Mouse (Mus musculus): ENCODE measurements at regions not wholly inside any gene's neighbourhood (a gene's known extent, or its start where the extent isn't known, plus 50 kb on each side); places are given as distances from the start of the nearest gene placed in this dataset.

GRCm38 (mm10) chr16:74598361-74598760 lies 186.7 kb upstream of the Robo2 start:
- no peak for DNase-seq
- TF ChIP-seq CTCF (conservative IDR thresholded peaks at IDR 0.05; ENCODE audit: insufficient read depth, insufficient read length, low read depth, low read length), result no peak
- TF ChIP-seq POLR2A (IDR thresholded peaks at IDR 0.05; ENCODE audit: low read depth, low read length), result no peak
- Histone ChIP-seq H3K4me1 (ENCODE audit: control insufficient read depth, insufficient read depth, low read length) (no peaks in the 10 kb centered on the region), H3K27me3 (replicated peaks; ENCODE audit: control insufficient read depth, insufficient read depth, low read length) (no peaks in the 10 kb centered on the region), H3K27ac (ENCODE audit: insufficient read depth, low read depth, low read length) (no peak overlapping the region), H3K36me3 (ENCODE audit: control insufficient read depth, insufficient read depth, low read length) (no peaks in the 10 kb centered on the region), H3K4me3 (ENCODE audit: insufficient read depth, low read depth, low read length) (no peak overlapping the region)
- WGBS, result 43% methylated on average over 1 of the region's 1 CpGs

- no peak for DNase-seq
- H3K27me3 ChIP-seq (replicated peaks; ENCODE audit: control insufficient read depth, insufficient read depth, low read length), result no peaks in the 10 kb centered on the region
- no peak for TF ChIP-seq POLR2A (IDR thresholded peaks at IDR 0.05; ENCODE audit: low read depth, low read length)
- TF ChIP-seq CTCF (conservative IDR thresholded peaks at IDR 0.05; ENCODE audit: insufficient read depth, insufficient read length, low read depth, low read length), result no peak
- 47% methylated on average over 4 of the region's 4 CpGs for WGBS
- H3K4me1 ChIP-seq (ENCODE audit: control insufficient read depth, insufficient read depth, low read length), result no peaks in the 10 kb centered on the region
- no peak overlapping the region for H3K27ac ChIP-seq (ENCODE audit: insufficient read depth, low read depth, low read length)
- no peak overlapping the region for H3K4me3 ChIP-seq (ENCODE audit: insufficient read depth, low read depth, low read length)
- no peaks in the 10 kb centered on the region for H3K36me3 ChIP-seq (ENCODE audit: control insufficient read depth, insufficient read depth, low read length)
Measured at GRCm38 (mm10) chr16:74597735-74598340, 186.2 kb upstream of the Robo2 start.

GRCm38 (mm10) chr16:74591896-74592295 lies 180.3 kb upstream of the Robo2 start:
- H3K27me3 ChIP-seq (replicated peaks; ENCODE audit: control insufficient read depth, insufficient read depth, low read length), result no peaks in the 10 kb centered on the region
- TF ChIP-seq CTCF (conservative IDR thresholded peaks at IDR 0.05; ENCODE audit: insufficient read depth, insufficient read length, low read depth, low read length), result no peak
- TF ChIP-seq POLR2A (IDR thresholded peaks at IDR 0.05; ENCODE audit: low read depth, low read length), result no peak
- 89% methylated on average over 4 of the region's 4 CpGs for WGBS

GRCm38 (mm10) chr16:74582645-74583423 lies 171.2 kb upstream of the Robo2 start:
- no peak for TF ChIP-seq POLR2A (IDR thresholded peaks at IDR 0.05; ENCODE audit: low read depth, low read length)
- TF ChIP-seq CTCF (conservative IDR thresholded peaks at IDR 0.05; ENCODE audit: insufficient read depth, insufficient read length, low read depth, low read length), result no peak
- Histone ChIP-seq H3K27ac (ENCODE audit: insufficient read depth, low read depth, low read length) (no peak overlapping the region), H3K4me3 (ENCODE audit: insufficient read depth, low read depth, low read length) (no peak overlapping the region), H3K27me3 (replicated peaks; ENCODE audit: control insufficient read depth, insufficient read depth, low read length) (no peaks in the 10 kb centered on the region), H3K36me3 (ENCODE audit: control insufficient read depth, insufficient read depth, low read length) (no peaks in the 10 kb centered on the region), H3K4me1 (ENCODE audit: control insufficient read depth, insufficient read depth, low read length) (no peaks in the 10 kb centered on the region)
- DNase-seq, result no peak
- 63% methylated on average over 4 of the region's 4 CpGs for WGBS

More at GRCm38 (mm10) chr16:74591896-74592295, 180.3 kb upstream of the Robo2 start:
- H3K27ac ChIP-seq (ENCODE audit: insufficient read depth, low read depth, low read length), result no peak overlapping the region
- DNase-seq, result no peak
- H3K36me3 ChIP-seq (ENCODE audit: control insufficient read depth, insufficient read depth, low read length), result no peaks in the 10 kb centered on the region
- no peak overlapping the region for H3K4me3 ChIP-seq (ENCODE audit: insufficient read depth, low read depth, low read length)
- H3K4me1 ChIP-seq (ENCODE audit: control insufficient read depth, insufficient read depth, low read length), result no peaks in the 10 kb centered on the region

GRCm38 (mm10) chr16:74548374-74548773 lies 136.7 kb upstream of the Robo2 start:
- H3K27me3 ChIP-seq (replicated peaks; ENCODE audit: control insufficient read depth, insufficient read depth, low read length), result no peaks in the 10 kb centered on the region
- WGBS, result 44% methylated on average over 5 of the region's 5 CpGs
- H3K4me3 ChIP-seq (ENCODE audit: insufficient read depth, low read depth, low read length), result no peak overlapping the region
- H3K36me3 ChIP-seq (ENCODE audit: control insufficient read depth, insufficient read depth, low read length), result no peaks in the 10 kb centered on the region
- no peak overlapping the region for H3K27ac ChIP-seq (ENCODE audit: insufficient read depth, low read depth, low read length)
- peak; percentile 2 for DNase-seq
- no peaks in the 10 kb centered on the region for H3K4me1 ChIP-seq (ENCODE audit: control insufficient read depth, insufficient read depth, low read length)
- TF ChIP-seq CTCF (conservative IDR thresholded peaks at IDR 0.05; ENCODE audit: insufficient read depth, insufficient read length, low read depth, low read length) (no peak), POLR2A (IDR thresholded peaks at IDR 0.05; ENCODE audit: low read depth, low read length) (no peak)

- 55% methylated on average over 2 of the region's 2 CpGs for WGBS
- Histone ChIP-seq H3K36me3 (ENCODE audit: control insufficient read depth, insufficient read depth, low read length) (no peaks in the 10 kb centered on the region), H3K4me3 (ENCODE audit: insufficient read depth, low read depth, low read length) (no peak overlapping the region), H3K27me3 (replicated peaks; ENCODE audit: control insufficient read depth, insufficient read depth, low read length) (no peaks in the 10 kb centered on the region), H3K4me1 (ENCODE audit: control insufficient read depth, insufficient read depth, low read length) (no peaks in the 10 kb centered on the region), H3K27ac (ENCODE audit: insufficient read depth, low read depth, low read length) (no peak overlapping the region)
- no peak for TF ChIP-seq POLR2A (IDR thresholded peaks at IDR 0.05; ENCODE audit: low read depth, low read length)
- no peak for TF ChIP-seq CTCF (conservative IDR thresholded peaks at IDR 0.05; ENCODE audit: insufficient read depth, insufficient read length, low read depth, low read length)
- DNase-seq, result no peak
Measured at GRCm38 (mm10) chr16:74530531-74530930, 118.9 kb upstream of the Robo2 start.

- Histone ChIP-seq H3K27ac (ENCODE audit: insufficient read depth, low read depth, low read length) (no peak overlapping the region), H3K36me3 (ENCODE audit: control insufficient read depth, insufficient read depth, low read length) (no peaks in the 10 kb centered on the region), H3K4me3 (ENCODE audit: insufficient read depth, low read depth, low read length) (no peak overlapping the region), H3K4me1 (ENCODE audit: control insufficient read depth, insufficient read depth, low read length) (no peaks in the 10 kb centered on the region), H3K27me3 (replicated peaks; ENCODE audit: control insufficient read depth, insufficient read depth, low read length) (no peaks in the 10 kb centered on the region)
- 37% methylated on average over 3 of the region's 3 CpGs for WGBS
- TF ChIP-seq POLR2A (IDR thresholded peaks at IDR 0.05; ENCODE audit: low read depth, low read length) (no peak), CTCF (conservative IDR thresholded peaks at IDR 0.05; ENCODE audit: insufficient read depth, insufficient read length, low read depth, low read length) (no peak)
- DNase-seq, result no peak
Measured at GRCm38 (mm10) chr16:74528245-74528644, 116.6 kb upstream of the Robo2 start.
